Mouse (Mus musculus): ENCODE measurements around the gene Rab25.

DNA sequence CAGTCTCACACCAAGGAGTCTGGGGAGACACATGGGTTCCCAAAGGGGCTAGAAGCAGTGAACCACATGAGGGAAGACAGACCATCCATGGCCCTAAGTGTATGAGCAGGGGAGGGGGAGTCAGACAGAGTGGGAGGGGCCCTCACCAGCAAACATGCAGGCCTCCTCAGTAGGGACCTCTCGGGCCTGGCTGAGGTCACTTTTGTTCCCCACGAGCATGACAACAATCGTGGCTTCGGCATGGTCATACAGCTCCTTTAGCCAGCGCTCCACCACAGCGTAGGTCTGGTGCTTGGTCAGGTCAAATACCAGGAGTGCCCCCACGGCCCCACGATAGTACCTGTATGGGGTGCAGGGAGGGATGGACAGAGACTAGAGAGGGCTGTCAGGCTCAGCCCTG is 4.9 kb downstream of the Rab25 start:
- no peak for TF ChIP-seq CTCF (IDR thresholded peaks at IDR 0.05; ENCODE audit: control insufficient read depth, insufficient read depth, insufficient replicate concordance, low read depth, low read length)
- TF ChIP-seq POLR2A (IDR thresholded peaks at IDR 0.05; ENCODE audit: control insufficient read depth, low read depth, low read length): no peak

Data from testis, adult 2 months (tissue).